Mouse (Mus musculus): ENCODE measurements around the gene Hsh2d. TPM values are rescaled to one million over a fixed set of nuclear protein-coding genes. Genes with fewer than 3 reads are reported as not detected.

Hsh2d gene
- polyA plus RNA-seq (2016; fragmentation: Nextera tagmentation; extraction: Ambion mirVana) = 0.22 TPM in 1 of 2 replicates, not detected in the other

GRCm38 (mm10) chr8:72189417-72190214 lies at the start of gene Hsh2d:
TSS of gene Hsh2d (plus strand) at chr8:72189638.
- Histone ChIP-seq H3K27ac (no peak within 1 kb of the TSS), H3K4me3 (no peak within 1 kb of the TSS), H3K9me3 (no peaks in the 10 kb centered on the region), H3K4me1 (no peaks in the 10 kb centered on the region), H3K27me3 (replicated peaks) (no peaks in the 10 kb centered on the region), H3K36me3 (no peaks in the 10 kb centered on the region), H3K9ac (no peak within 1 kb of the TSS), H3K4me2 (replicated peaks) (no peak within 1 kb of the TSS)
- 73% methylated on average over 12 of the region's 12 CpGs for WGBS
- no peak for ATAC-seq (ENCODE audit: low FRiP score, low read depth)

- no peak overlapping the region for H3K4me3 ChIP-seq
- 95% methylated on average over 13 of the region's 13 CpGs for WGBS
- H3K27ac ChIP-seq = no peak overlapping the region
- ATAC-seq (ENCODE audit: low FRiP score, low read depth) = no peak
- no peaks in the 10 kb centered on the region for H3K27me3 ChIP-seq (replicated peaks)
- H3K9me3 ChIP-seq = no peaks in the 10 kb centered on the region
- no peak overlapping the region for H3K9ac ChIP-seq
- H3K36me3 ChIP-seq = peaks cover 89% of the 10 kb centered on the region
- H3K4me2 ChIP-seq (replicated peaks) = no peak overlapping the region
- H3K4me1 ChIP-seq = no peaks in the 10 kb centered on the region
These were observed 46.1 kb upstream of the Hsh2d start for GRCm38 (mm10) chr8:72143256-72143824.

GRCm38 (mm10) chr8:72144345-72144975 lies 45.0 kb upstream of the Hsh2d start:
- Histone ChIP-seq H3K9ac (no peak overlapping the region), H3K4me2 (replicated peaks) (no peak overlapping the region), H3K27ac (no peak overlapping the region), H3K36me3 (peaks cover 85% of the 10 kb centered on the region), H3K9me3 (no peaks in the 10 kb centered on the region), H3K27me3 (replicated peaks) (no peaks in the 10 kb centered on the region), H3K4me1 (no peaks in the 10 kb centered on the region), H3K4me3 (no peak overlapping the region)
- ATAC-seq (ENCODE audit: low FRiP score, low read depth) = no peak
- 85% methylated on average over 5 of the region's 5 CpGs for WGBS

GRCm38 (mm10) chr8:72145511-72145910 lies 43.9 kb upstream of the Hsh2d start:
- Histone ChIP-seq H3K9ac (no peak overlapping the region), H3K9me3 (no peaks in the 10 kb centered on the region), H3K27ac (no peak overlapping the region), H3K4me2 (replicated peaks) (no peak overlapping the region), H3K4me3 (no peak overlapping the region), H3K36me3 (peaks cover 85% of the 10 kb centered on the region), H3K4me1 (no peaks in the 10 kb centered on the region), H3K27me3 (replicated peaks) (no peaks in the 10 kb centered on the region)
- ATAC-seq (ENCODE audit: low FRiP score, low read depth) = no peak
- 90% methylated on average over 3 of the region's 3 CpGs for WGBS

- H3K4me2 ChIP-seq (replicated peaks) = no peak overlapping the region
- no peak for ATAC-seq (ENCODE audit: low FRiP score, low read depth)
- H3K4me3 ChIP-seq = no peak overlapping the region
- WGBS = 89% methylated on average over 1 of the region's 1 CpGs
- H3K36me3 ChIP-seq = peaks cover 83% of the 10 kb centered on the region
- H3K9me3 ChIP-seq = no peaks in the 10 kb centered on the region
- H3K27me3 ChIP-seq (replicated peaks) = no peaks in the 10 kb centered on the region
- no peak overlapping the region for H3K9ac ChIP-seq
- no peaks in the 10 kb centered on the region for H3K4me1 ChIP-seq
- H3K27ac ChIP-seq = no peak overlapping the region
These were observed 43.4 kb upstream of the Hsh2d start for GRCm38 (mm10) chr8:72146056-72146455.

- no peaks in the 10 kb centered on the region for H3K27me3 ChIP-seq (replicated peaks)
- peaks cover 84% of the 10 kb centered on the region for H3K36me3 ChIP-seq
- H3K9me3 ChIP-seq = no peaks in the 10 kb centered on the region
- H3K27ac ChIP-seq = no peak overlapping the region
- no peak overlapping the region for H3K9ac ChIP-seq
- 94% methylated on average over 3 of the region's 3 CpGs for WGBS
- H3K4me1 ChIP-seq = no peaks in the 10 kb centered on the region
- no peak for ATAC-seq (ENCODE audit: low FRiP score, low read depth)
- no peak overlapping the region for H3K4me3 ChIP-seq
- H3K4me2 ChIP-seq (replicated peaks) = no peak overlapping the region
These were observed 42.9 kb upstream of the Hsh2d start for GRCm38 (mm10) chr8:72146556-72146955.

- no peak overlapping the region for H3K27ac ChIP-seq
- WGBS = 86% methylated on average over 2 of the region's 2 CpGs
- ATAC-seq (ENCODE audit: low FRiP score, low read depth) = no peak
- H3K4me1 ChIP-seq = no peaks in the 10 kb centered on the region
- H3K9ac ChIP-seq = no peak overlapping the region
- no peak overlapping the region for H3K4me3 ChIP-seq
- H3K9me3 ChIP-seq = no peaks in the 10 kb centered on the region
- no peak overlapping the region for H3K4me2 ChIP-seq (replicated peaks)
- H3K36me3 ChIP-seq = peaks cover 86% of the 10 kb centered on the region
- no peaks in the 10 kb centered on the region for H3K27me3 ChIP-seq (replicated peaks)
These were observed 42.2 kb upstream of the Hsh2d start for GRCm38 (mm10) chr8:72147266-72147665.

- Histone ChIP-seq H3K9me3 (no peaks in the 10 kb centered on the region), H3K9ac (no peak overlapping the region), H3K4me2 (replicated peaks) (no peak overlapping the region), H3K4me3 (no peak overlapping the region), H3K27me3 (replicated peaks) (no peaks in the 10 kb centered on the region), H3K36me3 (peaks cover 81% of the 10 kb centered on the region), H3K27ac (no peak overlapping the region), H3K4me1 (no peaks in the 10 kb centered on the region)
- WGBS = 85% methylated on average over 1 of the region's 1 CpGs
- ATAC-seq (ENCODE audit: low FRiP score, low read depth) = no peak
These were observed 40.4 kb upstream of the Hsh2d start for GRCm38 (mm10) chr8:72149056-72149455.

- 90% methylated on average over 3 of the region's 3 CpGs for WGBS
- no peaks in the 10 kb centered on the region for H3K4me1 ChIP-seq
- H3K27me3 ChIP-seq (replicated peaks) = no peaks in the 10 kb centered on the region
- H3K4me2 ChIP-seq (replicated peaks) = no peak overlapping the region
- no peak for ATAC-seq (ENCODE audit: low FRiP score, low read depth)
- no peak overlapping the region for H3K27ac ChIP-seq
- peaks cover 61% of the 10 kb centered on the region for H3K36me3 ChIP-seq
- no peak overlapping the region for H3K9ac ChIP-seq
- H3K4me3 ChIP-seq = no peak overlapping the region
- no peaks in the 10 kb centered on the region for H3K9me3 ChIP-seq
These were observed 37.9 kb upstream of the Hsh2d start for GRCm38 (mm10) chr8:72151418-72152078.

- Histone ChIP-seq H3K4me3 (no peak overlapping the region), H3K27ac (no peak overlapping the region), H3K36me3 (peaks cover 44% of the 10 kb centered on the region), H3K9me3 (no peaks in the 10 kb centered on the region), H3K4me2 (replicated peaks) (no peak overlapping the region), H3K27me3 (replicated peaks) (no peaks in the 10 kb centered on the region), H3K4me1 (no peaks in the 10 kb centered on the region), H3K9ac (no peak overlapping the region)
- ATAC-seq (ENCODE audit: low FRiP score, low read depth) = no peak
These were observed 36.1 kb upstream of the Hsh2d start for GRCm38 (mm10) chr8:72153382-72153781.

- H3K27me3 ChIP-seq (replicated peaks) = no peaks in the 10 kb centered on the region
- H3K4me3 ChIP-seq = no peak overlapping the region
- ATAC-seq (ENCODE audit: low FRiP score, low read depth) = no peak
- WGBS = 89% methylated on average over 2 of the region's 2 CpGs
- no peak overlapping the region for H3K9ac ChIP-seq
- no peaks in the 10 kb centered on the region for H3K9me3 ChIP-seq
- peaks cover 12% of the 10 kb centered on the region for H3K4me1 ChIP-seq
- H3K36me3 ChIP-seq = peaks cover 4% of the 10 kb centered on the region; the same call in 1 of the 2 replicates
- no peak overlapping the region for H3K4me2 ChIP-seq (replicated peaks)
- no peak overlapping the region for H3K27ac ChIP-seq
These were observed 31.3 kb upstream of the Hsh2d start for GRCm38 (mm10) chr8:72158096-72158495.

- Histone ChIP-seq H3K4me1 (peaks cover 12% of the 10 kb centered on the region), H3K9me3 (no peaks in the 10 kb centered on the region), H3K27me3 (replicated peaks) (no peaks in the 10 kb centered on the region), H3K9ac (no peak overlapping the region), H3K4me3 (no peak overlapping the region), H3K27ac (no peak overlapping the region), H3K4me2 (replicated peaks) (no peak overlapping the region), H3K36me3 (peaks cover 3% of the 10 kb centered on the region; the same call in 1 of the 2 replicates)
- ATAC-seq (ENCODE audit: low FRiP score, low read depth) = no peak
- 89% methylated on average over 3 of the region's 3 CpGs for WGBS
These were observed 30.7 kb upstream of the Hsh2d start for GRCm38 (mm10) chr8:72158726-72159125.

Measured in neural tube, embryonic 12.5 days (tissue).